Mouse (Mus musculus): ENCODE measurements around the gene Gm42715.

DNA sequence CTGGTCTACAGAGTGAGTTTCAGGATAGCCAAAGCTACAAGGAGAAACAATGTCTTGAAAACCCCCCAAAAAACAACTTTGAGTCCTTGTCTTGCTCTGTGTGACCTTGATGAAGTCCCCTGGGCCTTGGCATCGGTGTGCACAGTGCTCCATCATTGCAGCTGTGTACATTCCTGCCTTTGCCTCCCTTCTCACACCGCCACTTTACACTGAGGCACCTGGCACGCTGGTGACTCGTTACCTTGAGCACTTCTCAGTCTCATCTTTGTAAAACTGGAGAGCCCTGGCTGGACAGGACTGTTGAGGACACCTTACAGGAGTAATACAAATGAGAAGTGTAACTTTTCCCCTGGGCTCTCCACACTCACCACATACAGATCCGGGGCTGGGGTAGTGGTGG lies 67.8 kb downstream of the Gm42715 start:
- TF ChIP-seq CTCF (conservative IDR thresholded peaks at IDR 0.05; ENCODE audit: insufficient read depth, insufficient read length, low read depth, low read length) = no peak
- no peak for TF ChIP-seq POLR2A (IDR thresholded peaks at IDR 0.05; ENCODE audit: low read depth, low read length)

Data from kidney, adult 2 months (tissue).